Mouse (Mus musculus) heart, postnatal 10 days (tissue): Measurements from ENCODE around the gene Sin3b. TPM values are rescaled to one million over a fixed set of nuclear protein-coding genes. Genes with fewer than 3 reads are reported as not detected.
"Not testable (repeated sequence)": the region's sequence is repeated elsewhere in the genome, so short reads cannot be mapped to it uniquely, and the experiment has no call there.

Experiments used
- DNase-seq, 2 experiments: peaks; one replicate each; pipeline ENCODE4 v3.0.0; 2021
- intact Hi-C: fragments of 180-260 bp; cut with DNase I; formaldehyde crosslinking; loops from one replicate; pipeline ENCODE4 v1.15.1; 2025
- total RNA-seq, 2 experiments: library from RNA; stranded (reverse); gene quantifications; 2 replicates each; pipeline ENCODE4 v1.2.3; 2021

The Sin3b gene
- 100 to 1,000 TPM; 117 to 120 TPM for total RNA-seq

DNA sequence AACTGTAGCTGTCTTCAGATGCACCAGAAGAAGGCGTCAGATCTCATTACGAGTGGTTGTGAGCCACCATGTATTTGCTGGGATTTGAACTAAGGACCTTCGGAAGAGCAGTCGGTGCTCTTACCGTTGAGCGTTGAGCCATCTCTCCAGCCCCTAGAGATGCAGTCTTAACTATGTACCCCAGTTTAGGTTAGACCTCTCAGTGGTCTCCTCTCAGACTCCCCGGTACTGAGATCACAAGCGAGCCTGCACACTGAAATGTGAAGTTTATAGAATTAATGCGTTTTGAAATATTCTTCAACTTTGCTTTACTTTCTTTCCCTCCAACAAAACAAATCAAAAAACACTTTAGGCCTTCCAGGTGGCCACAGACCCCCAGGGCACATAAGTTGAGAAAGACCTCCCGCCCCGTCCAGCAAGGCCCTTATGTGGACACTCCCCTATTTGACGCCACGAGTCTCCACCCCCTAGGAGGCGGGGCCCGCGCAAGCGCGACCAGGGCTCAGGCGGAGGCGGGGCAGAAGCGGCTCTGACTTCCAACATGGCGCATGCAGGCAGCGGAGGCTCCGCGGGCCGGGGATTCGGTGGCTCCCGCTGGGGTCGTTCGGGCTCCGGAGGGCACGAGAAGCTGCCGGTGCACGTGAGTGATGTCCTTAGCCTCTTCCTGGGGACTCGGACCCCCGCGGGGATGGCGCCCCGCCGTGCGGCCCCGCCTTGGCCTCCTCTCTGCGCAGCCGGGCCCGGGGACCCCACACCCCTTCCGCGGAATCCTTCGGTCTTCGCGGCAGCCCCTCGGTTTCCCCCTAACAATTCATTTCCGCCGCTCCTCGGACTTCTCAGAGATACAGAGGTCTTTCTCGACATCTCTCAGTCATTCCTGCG, at the start of gene Sin3b:
Sin3b (plus strand) TSS at position 517 of the 882 bp plus-strand sequence.
- peak; percentile 97 to 98 for DNase-seq
- intact Hi-C loops, result no loop called here

DNA sequence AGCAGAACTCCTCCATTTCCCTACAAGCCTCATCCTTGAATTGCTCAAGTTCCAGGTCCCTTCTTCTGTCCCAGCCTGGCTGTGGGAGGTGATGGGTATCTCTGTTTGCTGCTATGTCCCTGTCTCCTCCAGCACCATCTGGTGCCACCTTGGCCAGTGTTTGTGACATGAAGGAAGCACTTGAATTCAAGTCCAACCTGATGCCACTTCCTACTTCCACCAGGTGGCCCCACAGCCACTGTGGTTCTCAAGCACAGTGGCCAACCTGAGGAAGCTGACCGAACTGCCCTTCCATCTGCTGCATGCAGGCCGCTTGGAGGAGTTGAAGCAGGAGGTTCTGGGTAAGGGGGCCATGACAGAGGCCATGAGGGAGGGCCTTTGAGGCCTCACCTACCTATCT, 48.9 kb upstream of the Sin3b start:
- DNase-seq, result no peak
- intact Hi-C loops, result no loop called here

DNA sequence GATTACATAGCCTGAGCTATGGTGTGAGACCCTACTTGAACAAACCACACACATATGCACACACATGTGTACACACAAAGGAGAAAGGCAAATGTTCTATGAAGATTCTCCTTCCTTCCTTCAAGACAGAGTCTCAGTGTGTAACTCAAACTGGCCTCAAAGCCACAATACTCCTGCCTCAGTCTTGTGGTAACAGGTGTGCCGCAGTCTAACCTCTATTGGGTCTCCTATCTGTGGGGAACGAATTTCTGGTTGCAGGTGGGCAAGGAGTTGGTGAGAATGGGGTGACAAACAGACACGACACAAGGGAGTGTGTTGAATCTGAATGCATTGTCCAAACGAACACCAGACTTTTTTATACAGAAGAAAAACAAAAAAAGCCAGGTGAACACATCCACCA, 46.6 kb upstream of the Sin3b start:
- DNase-seq, result no peak
- intact Hi-C loops, result no loop called here

DNA sequence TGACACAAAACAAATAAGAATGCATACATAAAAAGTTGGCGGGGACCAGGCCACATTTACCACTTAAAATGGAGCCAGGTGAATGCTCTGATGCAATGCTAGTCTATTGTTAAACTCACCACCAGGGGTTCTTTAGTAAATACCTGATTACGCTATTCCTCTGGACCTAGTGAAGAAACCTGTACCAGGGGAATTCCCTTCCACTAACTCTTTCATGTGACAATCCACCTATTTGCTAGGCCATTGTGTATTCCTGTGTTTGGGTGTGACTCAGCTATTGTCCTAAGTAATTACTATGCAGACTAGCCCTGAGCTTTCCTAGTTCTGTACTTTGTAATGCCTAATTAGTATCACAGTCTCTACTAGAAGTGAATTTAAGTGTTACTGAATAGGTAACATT, 46.2 kb upstream of the Sin3b start:
- intact Hi-C loops, DNase-seq: not testable (repeated sequence)

DNA sequence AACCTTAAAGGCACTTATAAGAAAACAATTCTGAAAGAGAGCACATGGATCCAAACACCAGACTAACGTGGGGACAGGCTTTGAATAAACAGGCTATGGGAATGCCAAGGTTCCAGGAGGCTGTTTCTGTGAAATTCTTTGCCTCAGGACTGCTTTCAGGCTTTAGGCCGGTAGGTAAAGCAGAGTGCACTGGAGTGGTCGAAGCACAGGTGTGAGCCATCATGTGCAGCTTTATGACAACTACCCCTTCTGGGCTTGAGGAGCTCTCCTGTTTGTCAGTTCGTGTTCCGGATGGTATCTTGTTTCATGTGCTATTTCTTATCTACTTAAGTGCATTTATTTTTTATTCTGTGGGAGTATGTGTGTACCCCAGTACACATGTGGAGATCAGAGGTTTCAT, 45.8 kb upstream of the Sin3b start:
- DNase-seq, result no peak
- intact Hi-C loops, result no loop called here

DNA sequence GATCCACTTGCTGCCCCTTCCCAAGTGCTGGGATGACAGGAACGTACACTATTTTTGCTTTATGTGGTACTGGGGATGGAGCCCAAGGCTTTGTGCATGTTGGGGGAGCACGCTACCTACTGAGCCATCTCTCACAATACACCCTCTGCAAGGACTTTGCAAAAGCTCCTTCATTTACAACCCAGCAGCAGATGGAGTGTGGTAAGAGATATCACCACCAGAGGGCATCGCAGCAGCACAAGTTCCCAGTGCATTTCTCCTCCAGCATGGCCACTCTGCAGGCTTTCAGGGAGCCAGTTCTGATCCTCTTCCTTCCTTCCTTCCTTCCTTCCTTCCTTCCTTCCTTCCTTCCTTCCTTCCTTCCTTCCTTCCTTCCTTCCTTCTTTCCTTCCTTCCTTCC, 43.0 kb upstream of the Sin3b start:
- peak; percentile 68 to 75 for DNase-seq
- intact Hi-C loops, result loop anchor here (2.0 kb wide), 1 partner anchor 65 kb away; no protein-coding TSS in a partner anchor

DNA sequence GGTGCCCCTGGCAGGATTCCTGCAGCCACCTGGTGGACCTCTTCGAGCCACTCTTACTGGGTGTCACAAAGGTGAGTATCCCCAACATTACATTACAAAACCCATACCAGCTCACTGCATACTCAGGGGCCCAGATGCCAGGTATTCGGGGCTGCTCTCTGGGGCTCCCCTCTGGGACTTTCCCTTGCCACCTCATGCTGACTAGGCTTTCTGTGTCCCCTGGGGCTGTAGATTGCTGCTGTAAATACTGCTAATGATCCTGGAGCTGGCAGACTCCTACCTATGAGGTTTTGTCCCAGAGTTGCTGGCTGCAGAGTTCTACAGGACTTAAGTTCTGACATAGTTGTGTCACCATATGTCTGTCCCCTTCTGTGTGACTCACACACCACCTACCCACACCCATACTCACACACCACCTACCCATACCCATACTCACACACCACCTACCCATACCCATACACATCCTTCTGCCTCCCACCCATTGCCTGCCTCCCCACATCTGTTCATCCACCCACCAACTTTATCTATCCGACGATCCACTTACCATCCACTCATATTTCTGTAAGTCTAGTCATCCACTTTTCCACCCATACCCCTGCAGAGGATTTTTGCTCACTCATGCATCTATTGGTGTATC, 40.9 kb upstream of the Sin3b start:
- no peak for DNase-seq
- intact Hi-C loops, result no loop called here

DNA sequence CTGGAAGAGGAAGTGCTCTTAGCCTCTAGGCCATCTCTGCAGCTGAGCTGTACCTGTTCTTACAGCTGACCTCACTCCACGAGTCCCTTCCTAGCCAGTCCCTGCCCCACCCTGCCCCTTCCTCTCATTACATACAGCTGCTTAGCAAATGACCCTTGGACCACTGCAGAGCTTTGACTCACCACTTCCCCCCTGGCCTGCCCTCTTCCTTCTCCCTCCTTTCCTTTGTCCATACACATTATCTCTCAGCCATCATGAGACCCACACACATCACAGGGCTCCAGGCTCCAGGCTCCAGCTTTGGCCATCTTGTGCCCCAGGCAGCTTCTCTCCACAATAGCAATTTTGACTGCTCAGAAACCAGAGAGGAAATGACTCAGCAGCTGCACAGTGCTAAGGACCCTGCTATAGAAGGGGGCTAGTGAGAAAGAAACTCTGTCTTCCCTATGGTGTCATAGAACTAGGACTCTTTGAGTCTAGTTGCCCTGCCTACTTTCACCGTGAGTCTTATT, 40.0 kb upstream of the Sin3b start:
- intact Hi-C loops, result no loop called here
- no peak for DNase-seq

DNA sequence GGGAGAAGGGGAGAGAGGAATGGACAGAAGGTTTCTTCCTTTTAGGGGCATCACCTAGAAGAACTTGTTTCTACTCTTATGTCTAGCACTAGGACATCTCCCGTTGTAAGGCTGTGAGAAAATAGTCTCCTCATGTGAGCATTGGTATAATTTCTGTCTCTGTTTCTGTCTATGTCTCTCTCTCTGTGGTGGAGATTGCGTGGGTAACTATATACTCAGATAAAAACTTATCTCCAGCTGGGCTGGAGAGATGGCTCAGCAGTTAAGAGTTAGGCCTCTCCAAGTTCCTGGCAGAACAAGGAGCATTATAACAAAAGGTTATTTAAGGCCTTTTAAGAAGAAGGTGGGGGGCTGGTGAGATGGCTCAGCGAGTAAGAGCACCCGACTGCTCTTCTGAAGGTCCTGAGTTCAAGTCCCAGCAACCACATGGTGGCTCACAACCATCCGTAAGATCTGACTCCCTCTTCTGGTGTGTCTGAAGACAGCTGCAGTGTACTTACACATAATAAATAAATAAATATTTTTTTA, 39.4 kb upstream of the Sin3b start:
- DNase-seq, intact Hi-C loops: not testable (repeated sequence)

DNA sequence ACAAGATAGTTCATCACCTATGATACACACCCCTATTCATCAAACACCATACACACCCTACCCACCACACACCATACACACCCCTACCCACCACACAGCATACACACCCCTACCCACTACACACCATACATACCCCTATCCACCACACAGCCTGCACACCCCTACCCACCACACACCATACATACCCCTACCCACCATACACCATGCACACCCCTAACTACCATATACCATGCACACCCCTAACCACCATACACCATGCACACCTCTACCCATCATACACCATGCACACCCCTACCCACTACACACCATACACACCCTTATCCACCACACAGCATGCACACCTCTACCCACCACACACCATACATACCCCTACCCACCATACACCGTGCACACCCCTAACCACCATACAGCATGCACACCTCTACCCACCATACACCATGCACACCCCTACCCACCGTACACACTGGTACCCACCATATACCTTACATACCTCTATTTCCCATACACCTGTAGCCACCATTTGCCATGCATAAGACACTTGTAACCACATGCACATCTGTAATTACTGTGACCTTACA, 24.6 kb upstream of the Sin3b start:
- intact Hi-C loops, result no loop called here
- no peak for DNase-seq

DNA sequence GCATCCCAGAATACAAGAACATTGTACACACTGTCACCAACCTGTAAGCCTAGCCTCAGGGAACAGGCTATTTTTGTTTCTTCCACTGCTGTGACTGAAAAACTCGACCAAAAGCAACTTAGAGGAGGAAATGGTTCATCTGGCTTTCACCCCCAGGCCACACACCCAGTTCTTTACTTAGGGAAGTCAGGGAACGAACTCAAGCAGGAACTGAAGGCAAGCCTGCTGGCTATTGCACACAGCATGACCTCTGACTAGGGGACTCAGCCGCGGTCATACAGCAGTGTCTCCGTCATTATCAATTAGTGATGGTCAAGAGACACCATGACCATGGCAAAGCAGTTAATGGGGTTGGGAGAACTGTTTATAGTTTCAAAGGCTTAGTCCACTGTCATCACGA, 10.5 kb upstream of the Sin3b start:
- intact Hi-C loops, result no loop called here
- DNase-seq, result no peak

DNA sequence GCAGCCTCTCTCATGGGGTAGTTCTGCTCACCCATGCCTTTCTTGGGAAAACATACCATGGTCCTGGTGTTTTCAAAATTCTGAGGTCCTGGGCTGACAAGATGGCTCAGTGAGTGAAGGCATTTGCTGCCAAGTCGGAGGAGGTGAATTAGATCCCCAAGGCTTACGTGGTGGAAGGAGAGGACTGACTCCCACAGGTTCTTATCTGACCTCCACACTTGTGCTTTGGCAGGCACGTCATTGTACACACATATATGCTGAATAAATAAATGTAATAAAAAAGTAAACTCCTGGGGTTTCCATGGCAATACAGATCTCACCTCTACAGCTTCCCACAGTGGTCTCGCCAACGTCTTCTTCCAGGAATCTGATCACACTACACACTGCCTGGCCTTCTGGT, 6.5 kb upstream of the Sin3b start:
- intact Hi-C loops, result no loop called here
- DNase-seq, result no peak

DNA sequence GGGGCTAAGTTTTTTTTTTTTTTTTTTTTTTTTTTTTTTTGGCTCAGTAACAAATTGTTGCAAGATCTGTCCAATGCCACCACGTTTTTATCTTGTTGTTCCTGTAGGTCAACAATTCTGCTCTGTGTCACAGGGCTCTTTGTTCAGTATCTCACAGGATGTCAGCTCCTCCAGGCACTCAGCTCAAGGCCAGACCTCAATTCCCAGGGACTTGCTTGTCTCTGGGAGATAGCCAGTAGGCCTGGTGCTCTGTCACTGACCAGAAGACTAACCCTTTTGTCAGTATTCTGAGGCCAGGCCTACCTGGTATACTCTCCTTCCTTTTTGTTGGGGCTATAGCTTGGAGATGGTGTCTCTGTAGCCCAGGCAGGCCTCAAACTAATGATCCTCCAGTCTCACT, 2.5 kb upstream of the Sin3b start:
- DNase-seq, result no peak
- intact Hi-C loops, result no loop called here

DNA sequence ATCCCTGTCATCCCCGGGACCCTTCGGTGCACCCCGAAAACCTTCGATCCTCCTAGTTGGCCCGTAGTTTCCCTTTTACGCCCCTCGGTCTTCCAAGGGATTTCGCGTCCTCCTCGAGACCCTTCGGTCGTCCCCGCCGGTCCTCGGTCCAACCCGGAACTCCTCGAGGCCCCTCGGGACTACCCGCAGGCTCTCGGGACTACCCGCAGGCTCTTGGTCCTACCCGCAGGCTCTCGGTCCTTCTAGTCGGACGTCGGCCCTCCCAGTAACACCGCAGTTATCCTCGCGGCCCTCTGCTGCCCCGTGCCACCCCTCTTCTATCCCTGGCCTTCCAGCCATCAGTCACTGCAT, 541 bp downstream of the Sin3b start:
- DNase-seq, result peak in 1 of 2 experiments; percentile 50

DNA sequence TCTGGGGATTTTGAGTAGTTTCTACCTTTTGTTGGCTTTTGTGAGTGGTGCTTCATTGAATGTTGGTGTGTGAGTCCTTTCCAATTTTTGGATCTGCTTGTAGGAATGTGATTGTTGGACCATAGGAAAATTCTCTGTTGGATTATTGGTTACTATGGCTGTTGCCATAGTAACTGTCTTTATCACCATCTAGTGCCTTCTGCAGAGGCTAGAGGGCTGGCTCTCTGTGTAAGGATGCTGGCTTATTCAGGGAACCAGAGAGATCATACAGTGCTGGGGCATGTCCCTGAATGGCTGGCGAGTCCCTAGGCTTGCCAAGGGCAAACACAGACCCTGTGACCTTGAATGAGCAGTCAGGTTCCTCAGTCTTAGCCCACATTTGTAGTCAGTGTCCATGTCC, 5.6 kb downstream of the Sin3b start:
- intact Hi-C loops, result no loop called here
- DNase-seq, result no peak

More for the DNA sequence above, 541 bp downstream of the Sin3b start:
- intact Hi-C loops, result no loop called here

DNA sequence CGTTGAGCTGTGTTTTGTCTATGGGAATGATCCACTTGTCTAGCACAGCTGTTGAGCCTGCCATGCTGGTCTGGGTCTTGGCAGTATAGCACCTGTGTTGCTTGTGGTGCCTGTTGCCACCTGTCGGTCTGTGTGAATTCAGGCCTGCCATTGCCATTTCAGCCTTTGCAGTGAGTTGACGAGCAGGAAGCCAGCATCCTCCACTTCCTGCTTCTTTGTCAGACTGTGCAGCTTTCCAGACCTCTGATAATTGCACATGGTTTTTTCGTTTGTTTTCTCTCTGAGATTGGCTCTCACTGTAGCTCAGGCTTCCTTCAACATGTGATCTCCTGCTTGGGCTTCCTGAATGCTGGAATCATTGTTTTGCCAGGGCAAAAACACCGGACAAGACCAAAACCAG, 11.9 kb downstream of the Sin3b start:
- intact Hi-C loops, result no loop called here
- peak; percentile 29 to 39 for DNase-seq

DNA sequence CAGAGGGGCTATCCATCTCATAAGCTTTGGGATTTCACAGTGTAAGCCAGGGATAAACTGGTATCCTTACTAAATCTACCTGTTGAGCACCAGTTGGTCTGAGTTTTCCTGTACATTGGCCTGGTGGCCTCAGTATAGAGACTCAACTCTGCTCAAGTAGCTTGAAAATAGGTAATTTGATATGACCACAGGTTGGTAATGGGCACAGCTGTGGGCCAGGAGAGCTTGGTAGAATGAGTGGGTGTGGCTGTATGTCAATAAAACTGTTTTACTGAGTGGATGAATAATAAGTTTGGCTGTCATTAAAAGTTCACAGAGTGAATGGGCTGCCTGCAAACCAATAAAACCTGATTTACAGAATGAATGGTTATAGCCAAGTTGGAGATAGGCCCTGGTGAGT, 13.8 kb downstream of the Sin3b start:
- intact Hi-C loops, result no loop called here
- no peak for DNase-seq

DNA sequence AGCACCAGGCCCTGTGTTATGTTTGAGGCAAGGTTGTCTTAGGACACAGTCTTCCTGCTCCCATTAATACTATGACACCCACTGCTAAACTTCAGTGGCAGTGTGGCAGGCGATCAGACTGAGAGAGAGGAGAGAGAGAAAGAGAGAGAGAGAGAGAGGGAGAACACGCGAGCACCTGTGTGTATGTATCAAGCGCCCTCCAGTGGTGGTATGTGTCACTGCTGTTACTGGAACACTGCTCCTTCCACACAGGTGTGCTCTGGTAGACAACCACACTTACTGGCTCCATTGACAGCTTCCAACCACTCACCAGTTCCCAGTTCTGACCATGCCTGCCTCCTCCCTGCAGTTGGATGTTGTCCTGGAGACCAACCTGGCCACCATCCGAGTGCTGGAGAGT, 23.0 kb downstream of the Sin3b start:
- intact Hi-C loops, result no loop called here
- peak; percentile 44 to 68 for DNase-seq

DNA sequence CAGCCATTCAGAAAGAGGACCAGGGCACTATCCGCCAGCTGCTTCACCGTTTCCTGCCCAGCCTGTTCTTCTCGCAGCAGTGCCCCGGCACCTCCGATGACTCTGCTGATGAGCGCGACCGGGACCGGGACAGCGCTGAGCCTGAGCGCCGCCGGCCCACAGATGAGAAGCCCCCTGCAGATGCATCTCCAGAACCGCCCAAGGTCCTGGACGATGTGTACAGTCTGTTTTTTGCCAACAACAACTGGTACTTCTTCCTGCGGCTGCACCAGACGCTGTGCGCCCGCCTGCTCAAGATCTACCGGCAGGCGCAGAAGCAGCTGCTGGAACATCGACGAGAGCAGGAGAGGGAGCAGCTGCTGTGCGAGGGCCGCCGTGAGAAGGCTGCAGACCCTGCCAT, 26.8 kb downstream of the Sin3b start:
- DNase-seq, result no peak
- intact Hi-C loops, result no loop called here

DNA sequence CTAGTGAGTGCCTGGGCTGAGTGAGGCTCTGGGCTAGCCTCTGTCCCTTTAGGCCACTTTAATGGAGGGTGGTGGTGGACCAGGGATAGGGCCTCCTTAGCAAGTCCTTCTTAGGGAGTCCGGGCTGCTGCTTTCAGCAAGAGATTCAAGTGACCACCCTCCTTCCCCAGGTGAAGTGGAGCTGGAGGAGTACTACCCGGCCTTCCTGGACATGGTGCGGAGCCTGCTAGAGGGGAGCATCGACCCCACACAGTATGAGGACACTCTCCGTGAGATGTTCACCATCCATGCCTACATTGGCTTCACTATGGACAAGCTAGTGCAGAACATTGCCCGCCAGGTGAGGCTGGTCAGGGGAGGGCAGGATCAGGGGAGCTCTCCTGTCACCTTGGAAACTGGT, 27.2 kb downstream of the Sin3b start:
- intact Hi-C loops, result no loop called here
- DNase-seq, result no peak

DNA sequence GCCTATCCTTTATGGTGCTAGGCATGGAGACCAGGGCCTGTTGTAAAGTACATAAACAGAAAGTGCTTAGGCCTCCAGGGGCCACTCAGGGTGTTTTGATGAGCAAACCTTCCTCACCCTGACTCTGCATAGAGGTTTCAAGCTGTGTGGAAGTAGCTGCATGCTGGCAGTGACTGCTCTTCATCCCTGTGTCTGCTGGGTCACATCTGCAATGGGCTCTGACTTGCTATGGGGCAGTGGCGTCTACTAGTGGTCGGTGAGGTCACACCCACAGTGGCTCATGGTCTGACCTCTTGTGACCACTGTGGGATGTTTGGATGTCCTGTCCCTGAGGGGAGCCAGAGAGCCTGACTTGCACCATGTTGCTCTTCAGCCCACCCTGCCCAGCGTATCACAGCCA, 28.0 kb downstream of the Sin3b start:
- intact Hi-C loops, result no loop called here
- DNase-seq, result no peak

DNA sequence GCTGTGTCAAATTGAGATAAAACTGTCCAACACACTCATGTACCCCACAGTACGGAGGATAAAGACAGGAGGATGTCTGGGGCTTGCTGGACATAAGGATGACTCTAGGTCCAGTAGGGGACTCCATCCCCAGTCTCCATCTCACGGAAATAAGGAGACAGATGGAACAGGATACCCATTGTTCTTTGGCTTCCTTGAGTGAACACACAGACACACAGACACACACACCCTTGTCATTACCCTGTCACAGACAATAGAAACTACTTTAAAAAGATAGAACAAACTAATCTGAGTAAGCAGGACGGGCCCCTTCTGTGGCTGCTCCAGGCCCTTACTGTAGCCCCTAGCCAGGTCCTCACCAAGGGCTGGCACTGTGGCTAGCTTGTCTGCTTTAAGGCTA, 29.2 kb downstream of the Sin3b start:
- no peak for DNase-seq
- intact Hi-C loops, result no loop called here
